Mouse (Mus musculus) fibroblast of lung, adult 2 months (primary cell): Measurements from ENCODE around the gene Slc4a4.
A peak's percentile ranks its signal among the peaks of the same experiment; 100 is the strongest.
"Not testable (repeated sequence)": the region's sequence is repeated elsewhere in the genome, so short reads cannot be mapped to it uniquely, and the experiment has no call there.

ENCODE experiments used
- DNase-seq: peaks from one replicate; pipeline ENCODE4 v3.0.0-alpha.2; 2011; ENCODE audit warnings: low read depth

Slc4a4 gene

DNA sequence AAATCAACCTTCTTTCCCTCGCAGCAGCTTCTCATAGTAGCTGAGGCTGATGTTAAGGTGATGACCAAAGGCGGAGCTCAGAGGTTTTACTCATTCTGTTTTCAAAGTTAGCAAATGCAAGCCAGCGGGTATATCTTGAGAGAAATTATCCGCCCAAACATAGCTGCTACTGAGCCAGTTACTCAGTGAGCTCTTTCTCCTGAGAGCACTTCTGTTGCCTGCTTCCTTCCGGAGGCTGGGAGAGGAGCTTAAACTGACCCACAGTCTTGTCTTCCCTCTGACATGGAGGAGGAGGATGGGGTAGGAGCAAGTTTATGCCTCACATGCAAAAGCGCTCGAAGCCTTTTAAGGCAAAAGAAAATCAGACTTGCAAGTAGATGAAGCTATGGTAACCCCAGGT, 201.3 kb downstream of the Slc4a4 start:
- DNase-seq, result no peak

DNA sequence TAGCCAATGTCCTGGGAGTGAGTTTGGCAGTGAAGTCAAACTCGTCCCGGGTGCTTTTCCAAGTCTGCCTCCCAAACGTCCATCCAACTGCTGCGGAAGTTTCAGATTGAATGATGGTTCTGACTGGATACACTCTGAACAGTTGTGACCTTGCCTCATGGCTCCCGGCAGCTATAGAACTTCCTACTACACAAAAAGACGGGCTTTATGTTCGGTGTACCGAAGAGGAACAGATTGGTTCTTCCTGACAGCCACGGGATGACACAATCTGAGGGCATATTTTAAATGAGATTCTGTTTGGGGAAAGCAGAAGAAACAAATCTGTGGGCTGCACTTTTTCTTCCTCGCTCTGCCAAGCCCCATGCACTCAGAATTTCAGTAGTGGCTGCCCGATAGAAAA, 201.8 kb downstream of the Slc4a4 start:
- no peak for DNase-seq

GRCm38 (mm10) chr5:89090131-89090530, 203.5 kb downstream of the Slc4a4 start:
- no peak for DNase-seq

DNA sequence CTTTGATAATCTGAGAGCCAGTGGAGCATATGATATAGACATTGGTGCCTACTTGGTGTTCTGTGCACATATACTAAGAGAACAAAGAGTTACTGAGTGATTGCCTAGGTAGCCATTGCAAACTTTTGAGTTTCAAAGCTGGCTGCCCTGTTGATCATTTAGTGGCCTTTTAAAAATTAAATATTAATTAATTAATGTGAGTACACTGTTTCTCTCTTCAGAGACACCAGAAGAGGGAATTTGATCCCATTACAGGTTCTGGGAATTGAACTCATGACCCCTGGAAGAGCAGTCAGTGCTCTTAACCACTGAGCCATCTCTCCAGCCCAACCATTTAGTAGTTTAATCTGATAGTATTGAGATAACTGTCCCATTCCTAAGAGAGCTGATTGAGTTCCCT, 209.8 kb downstream of the Slc4a4 start:
- DNase-seq, result no peak

- DNase-seq, result no peak
Measured at GRCm38 (mm10) chr5:89097291-89097690, 210.7 kb downstream of the Slc4a4 start.

GRCm38 (mm10) chr5:89098121-89098520, 211.5 kb downstream of the Slc4a4 start:
- no peak for DNase-seq

DNA sequence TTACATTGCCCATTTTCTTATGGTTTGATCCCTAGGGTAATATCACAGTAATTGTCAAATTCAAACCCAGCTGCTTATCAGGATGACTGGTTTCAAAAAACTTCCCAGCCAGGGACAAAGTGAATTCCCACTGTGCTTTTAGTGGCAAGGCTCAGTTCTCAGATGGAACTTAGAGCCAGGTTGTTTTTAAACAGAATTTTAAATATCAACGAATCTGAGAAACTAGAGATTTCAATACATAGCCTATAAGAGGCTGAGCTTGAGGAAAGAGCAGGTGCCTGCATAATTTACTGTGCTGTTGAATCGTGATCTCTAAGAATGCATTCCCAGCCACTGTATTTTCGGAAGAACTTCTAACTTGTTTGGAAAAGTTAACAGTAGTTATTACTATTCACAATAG, 213.3 kb downstream of the Slc4a4 start:
- DNase-seq, result no peak

DNA sequence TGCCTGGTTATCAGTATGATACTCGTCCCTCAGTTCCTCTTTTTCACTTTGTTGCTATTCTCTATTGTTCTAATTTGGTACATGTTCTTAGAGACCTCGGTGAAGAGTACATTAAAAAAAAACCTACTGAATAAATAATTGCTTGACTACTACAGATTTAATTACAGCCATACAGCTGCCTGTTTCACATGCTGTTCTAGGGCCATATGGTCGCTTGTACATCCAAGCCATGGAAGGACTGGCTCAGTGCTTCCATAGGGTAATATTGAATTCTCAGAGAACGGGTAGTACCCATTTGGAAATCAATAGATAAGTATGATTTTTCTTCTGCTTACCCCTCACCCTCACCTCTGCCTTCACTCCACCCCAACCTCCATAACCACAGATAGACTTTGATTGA, 215.9 kb downstream of the Slc4a4 start:
- DNase-seq, result no peak

DNA sequence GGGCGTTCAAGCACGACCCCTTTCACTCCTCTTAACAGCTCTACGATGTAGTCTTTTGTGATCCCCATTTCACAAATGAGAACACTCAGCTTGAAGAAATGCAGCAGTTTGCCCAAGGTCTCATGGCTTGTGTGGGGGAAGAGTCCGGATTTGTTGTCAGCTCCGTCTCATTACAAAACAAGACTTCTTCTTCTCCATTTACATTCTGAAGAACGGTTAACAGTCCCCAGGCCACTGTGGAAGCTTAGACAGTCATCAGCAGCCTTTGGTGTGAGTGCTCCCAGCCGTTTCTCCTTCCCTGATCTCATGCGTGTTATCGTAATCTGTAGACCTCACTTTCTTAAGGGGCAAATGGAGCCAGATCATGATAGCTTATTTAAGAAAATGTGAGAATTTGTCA, 218.7 kb downstream of the Slc4a4 start:
- DNase-seq, result no peak

- DNase-seq, result no peak
Measured at GRCm38 (mm10) chr5:89106217-89106616, 219.6 kb downstream of the Slc4a4 start.

GRCm38 (mm10) chr5:89108809-89109208, 222.2 kb downstream of the Slc4a4 start:
- no peak for DNase-seq

GRCm38 (mm10) chr5:89109832-89110231, 223.2 kb downstream of the Slc4a4 start:
- DNase-seq, result no peak

- not testable (repeated sequence) for DNase-seq
Measured at GRCm38 (mm10) chr5:89111987-89112386, 225.4 kb downstream of the Slc4a4 start.

DNA sequence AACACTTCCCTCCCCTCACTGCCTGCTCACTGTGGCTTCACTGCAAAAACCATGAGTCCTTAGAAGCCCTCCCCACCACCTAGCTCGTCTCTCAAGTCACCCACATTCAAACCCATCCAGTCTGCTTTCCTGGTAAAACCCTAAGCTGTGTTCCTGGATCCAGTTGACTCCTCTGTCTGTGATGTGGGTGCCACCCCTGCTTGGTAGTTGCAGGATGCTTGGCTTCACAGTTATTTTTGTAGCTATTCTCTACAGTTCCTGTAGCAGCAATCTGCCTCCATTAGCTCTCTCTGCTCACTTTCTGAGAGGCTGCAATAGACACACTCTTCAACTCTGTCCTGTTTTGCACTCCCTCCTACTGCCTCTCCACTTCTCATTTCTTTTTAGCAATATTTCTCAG, 234.3 kb downstream of the Slc4a4 start:
- DNase-seq, result no peak

- DNase-seq, result no peak
Measured at GRCm38 (mm10) chr5:89123270-89123903, 236.8 kb downstream of the Slc4a4 start.

- no peak for DNase-seq
Measured at GRCm38 (mm10) chr5:89128210-89128609, 241.6 kb downstream of the Slc4a4 start.

- no peak for DNase-seq
Measured at GRCm38 (mm10) chr5:89135776-89136175, 249.2 kb downstream of the Slc4a4 start.

DNA sequence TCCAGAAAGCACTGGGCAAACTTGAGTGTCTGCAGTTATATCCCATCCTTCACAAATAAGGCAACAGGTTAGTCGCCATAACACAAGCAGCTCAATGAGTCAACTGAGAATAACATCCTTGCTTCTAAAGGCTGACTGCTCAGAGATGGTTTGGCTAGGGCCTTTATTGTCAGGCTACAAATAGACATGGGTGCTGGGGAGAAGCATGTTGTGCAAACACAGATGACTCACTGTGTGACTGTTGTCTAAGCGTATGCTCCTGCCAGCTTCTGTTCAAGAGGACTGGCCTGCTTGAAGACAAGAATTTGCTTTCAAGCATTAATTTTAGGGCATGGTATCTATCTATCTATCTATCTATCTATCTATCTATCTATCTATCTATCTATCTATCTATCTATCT, 253.5 kb downstream of the Slc4a4 start:
- DNase-seq, result peak; percentile 2

GRCm38 (mm10) chr5:89141761-89142160, 255.1 kb downstream of the Slc4a4 start:
- DNase-seq, result no peak

GRCm38 (mm10) chr5:89146276-89146675, 259.7 kb downstream of the Slc4a4 start:
- no peak for DNase-seq

GRCm38 (mm10) chr5:89147282-89147790, 260.7 kb downstream of the Slc4a4 start:
- DNase-seq, result peak; percentile 2

DNA sequence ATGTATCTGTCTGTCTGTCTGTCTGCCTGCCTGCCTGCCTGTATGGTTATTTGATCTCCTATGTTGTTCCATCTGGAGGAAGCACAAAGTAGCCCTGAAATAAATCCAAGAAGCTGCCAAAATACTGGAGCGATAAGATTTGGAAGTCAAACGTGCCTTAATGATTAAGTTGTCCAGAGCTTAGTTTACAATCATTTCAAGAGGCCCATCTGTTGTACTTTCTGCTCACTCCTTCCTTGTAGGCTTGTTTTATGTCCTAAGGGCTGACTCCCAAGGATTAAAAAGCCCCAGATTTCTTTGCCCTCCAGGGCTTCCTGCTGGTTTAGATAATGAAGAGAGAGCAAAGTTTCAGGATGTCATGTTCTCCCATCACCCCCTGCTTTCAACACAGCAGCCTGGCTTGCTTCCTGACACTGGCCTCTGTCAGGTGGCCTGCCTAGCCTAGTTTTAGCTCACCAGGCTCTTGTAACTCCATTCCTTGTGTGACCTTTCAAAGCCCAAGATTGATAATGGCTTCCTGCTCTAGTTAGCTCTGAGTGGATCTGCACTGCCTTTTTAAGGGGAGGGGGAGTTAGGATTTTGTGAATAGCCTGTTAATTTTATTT, 262.9 kb downstream of the Slc4a4 start:
- DNase-seq, result no peak

- DNase-seq, result no peak
Measured at GRCm38 (mm10) chr5:89151076-89151475, 264.5 kb downstream of the Slc4a4 start.
